Mouse (Mus musculus) spleen, adult 12 weeks (tissue): ENCODE measurements around the gene Ly6g6f.

Source experiments
- DNase-seq: peaks from one replicate; pipeline ENCODE4 v3.0.0; 2022; ENCODE audit warnings: low spot score

Ly6g6f gene

GRCm38 (mm10) chr17:35105740-35106389 is 20.5 kb upstream of the Ly6g6f start:
- DNase-seq: no peak

DNA sequence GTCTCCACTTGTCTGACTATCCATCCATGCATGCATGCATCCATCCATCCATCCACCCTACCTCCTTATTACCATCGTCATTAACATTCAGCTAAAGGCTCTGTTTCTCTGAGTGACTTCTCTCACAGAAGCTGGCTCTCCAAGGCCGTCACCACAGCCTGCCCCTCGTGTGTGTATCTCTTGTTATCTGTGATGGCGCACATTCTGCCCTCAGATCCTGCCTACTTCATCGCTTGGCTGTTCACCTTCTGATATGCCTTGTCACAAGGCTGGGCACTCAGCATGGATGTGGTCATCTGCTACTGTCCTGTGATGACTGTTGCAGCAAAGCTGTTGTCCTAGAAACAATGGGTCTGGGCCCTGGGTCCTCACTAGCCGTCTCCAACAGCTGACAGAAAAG is 19.3 kb upstream of the Ly6g6f start:
- peak; percentile 42 for DNase-seq

GRCm38 (mm10) chr17:35104079-35104478 is 18.7 kb upstream of the Ly6g6f start:
- no peak for DNase-seq

- no peak for DNase-seq
Observed at GRCm38 (mm10) chr17:35103221-35103690, 17.8 kb upstream of the Ly6g6f start.

DNA sequence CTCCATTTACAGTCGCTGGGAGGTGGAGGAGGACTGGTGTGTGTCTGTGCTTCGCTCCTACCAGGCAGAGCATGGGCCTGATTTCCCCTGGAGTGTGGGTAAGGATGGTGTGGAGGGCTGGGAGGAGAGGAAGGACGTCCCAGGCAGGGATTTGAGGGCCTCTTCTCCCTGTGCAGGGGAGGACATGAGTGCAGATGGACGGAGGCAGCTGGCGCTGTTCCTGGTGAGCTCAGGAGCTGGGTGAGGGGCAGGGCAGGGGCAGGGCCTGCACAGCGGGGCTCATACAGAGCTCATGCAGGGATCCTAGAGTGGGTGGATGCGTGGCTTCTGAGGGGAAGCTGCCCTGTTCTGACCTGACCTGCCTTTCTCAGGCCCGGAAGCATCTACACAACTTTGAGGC is 16.9 kb upstream of the Ly6g6f start:
- no peak for DNase-seq

DNA sequence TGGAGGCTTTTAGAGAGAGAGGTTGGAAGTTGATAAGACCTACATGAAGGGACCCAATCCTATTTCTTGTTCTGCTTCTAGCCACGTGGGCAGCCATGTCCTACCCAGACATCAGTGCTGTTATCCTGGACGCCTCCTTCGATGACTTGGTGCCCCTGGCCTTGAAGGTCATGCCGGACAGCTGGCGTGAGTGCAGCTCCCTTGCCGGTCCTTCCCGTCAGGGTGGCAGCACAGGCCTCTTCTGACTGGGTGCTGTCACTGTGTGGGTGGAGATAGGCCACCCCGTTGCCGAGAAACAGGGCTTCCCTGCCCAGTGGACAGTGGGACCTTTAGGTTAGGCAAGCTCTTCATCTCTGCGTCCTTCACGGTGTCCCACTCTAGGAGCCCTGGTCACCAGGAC is 15.8 kb upstream of the Ly6g6f start:
- DNase-seq: no peak

GRCm38 (mm10) chr17:35100196-35100765 is 14.9 kb upstream of the Ly6g6f start:
- no peak for DNase-seq

- DNase-seq: no peak
Observed at GRCm38 (mm10) chr17:35097164-35097655, 11.8 kb upstream of the Ly6g6f start.

DNA sequence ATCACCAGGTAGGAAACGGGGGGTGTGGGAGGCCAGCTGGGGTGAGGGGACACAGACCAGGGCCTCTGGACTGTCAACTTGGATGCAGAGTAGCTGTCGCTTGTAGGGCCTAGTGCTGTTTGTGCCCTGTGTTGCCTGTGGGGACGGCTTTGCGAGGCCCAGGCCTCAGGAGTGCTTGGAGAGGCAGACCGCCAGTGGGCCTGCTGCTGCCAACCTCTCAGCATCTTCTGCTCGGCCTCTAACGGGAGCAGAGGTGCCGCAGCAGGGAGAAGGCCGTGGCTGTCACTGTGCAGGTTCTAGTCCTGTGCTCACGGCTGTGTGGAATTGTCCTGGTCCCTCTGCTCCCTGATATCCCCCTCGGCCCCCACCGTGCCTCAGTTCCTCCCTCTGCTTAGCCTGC is 11.2 kb upstream of the Ly6g6f start:
- DNase-seq: no peak

- DNase-seq: no peak
Observed at GRCm38 (mm10) chr17:35094475-35095365, 9.3 kb upstream of the Ly6g6f start.

GRCm38 (mm10) chr17:35092403-35093198 is 7.2 kb upstream of the Ly6g6f start:
- no peak for DNase-seq

DNA sequence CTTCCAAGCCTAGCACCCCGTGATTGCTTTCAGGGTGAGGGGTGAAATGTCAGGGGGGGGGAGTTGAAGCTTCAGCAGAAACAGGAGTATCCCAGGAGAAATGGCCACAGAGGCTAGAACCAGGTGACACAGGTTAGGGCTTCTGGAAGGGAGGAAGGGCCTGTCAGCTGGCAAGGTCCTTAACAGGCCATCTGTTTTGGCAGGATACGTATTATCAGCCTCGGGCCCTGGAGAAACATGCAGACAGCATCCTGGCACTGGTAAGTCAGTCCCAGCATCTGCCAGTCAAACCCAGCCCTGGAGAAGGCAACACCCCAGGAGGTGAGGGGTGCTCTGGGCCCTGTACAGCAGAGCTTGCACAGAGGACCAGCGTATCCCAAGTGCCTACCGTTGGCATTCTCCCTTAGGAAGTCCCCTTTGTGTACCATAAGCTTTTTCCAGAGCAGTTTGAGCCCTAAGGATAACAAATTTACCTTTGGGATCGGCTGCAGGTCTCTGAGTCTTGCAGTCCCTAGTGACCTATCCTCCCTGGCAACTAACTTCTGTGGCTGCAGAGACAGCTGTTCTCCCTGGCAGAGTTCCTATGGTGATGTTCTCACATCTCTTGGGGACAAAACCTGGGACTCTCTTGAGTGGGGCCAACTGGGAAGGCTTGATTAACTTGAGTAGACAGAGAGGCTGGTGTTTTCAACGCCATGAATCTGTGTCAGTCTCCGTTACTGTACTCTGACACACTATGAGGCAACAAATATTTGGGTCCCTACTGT is 4.9 kb upstream of the Ly6g6f start:
- DNase-seq: peak; percentile 61

DNA sequence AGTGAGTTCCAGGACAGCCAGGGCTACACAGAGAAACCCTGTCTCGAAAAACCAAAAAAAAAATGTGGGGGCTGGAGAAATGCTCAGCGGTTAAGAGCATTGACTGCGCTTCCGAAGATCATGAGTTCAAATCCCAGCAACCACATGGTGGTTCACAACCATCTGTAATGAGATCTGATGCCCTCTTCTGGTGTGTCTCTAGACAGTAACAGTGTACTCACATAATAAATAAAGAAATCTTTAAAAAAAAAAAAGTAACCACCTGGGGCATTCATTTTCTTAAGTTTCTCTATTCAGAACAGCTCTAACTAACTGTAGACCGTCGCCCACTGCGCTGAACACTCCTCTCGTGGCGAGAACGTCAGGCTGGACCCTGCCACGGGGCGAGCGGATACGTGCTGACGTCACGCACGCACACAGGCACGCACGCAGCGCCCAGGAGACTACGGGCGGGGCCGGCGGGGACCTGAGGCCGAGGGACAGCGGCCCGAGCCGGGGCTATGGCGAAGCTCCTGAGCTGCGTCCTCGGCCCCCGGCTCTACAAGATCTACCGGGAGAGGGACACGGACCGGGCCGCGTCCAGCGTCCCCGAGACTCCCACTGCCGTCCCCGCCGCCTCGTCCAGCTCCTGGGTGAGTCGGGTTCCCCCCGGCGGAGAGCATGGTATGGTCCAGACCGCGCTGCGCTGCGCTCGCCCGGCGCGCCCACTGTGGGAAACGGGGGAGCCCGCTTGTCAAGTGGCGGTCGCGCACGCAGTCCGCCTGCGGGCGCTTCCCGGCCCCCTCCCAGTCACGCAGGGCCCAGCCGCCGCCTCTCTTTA is 3.6 kb upstream of the Ly6g6f start, which contains the start of gene Abhd16a:
Gene Abhd16a, plus strand, starts transcription at position 439 of the 820 bp plus-strand sequence.
- peak; percentile 93 for DNase-seq

DNA sequence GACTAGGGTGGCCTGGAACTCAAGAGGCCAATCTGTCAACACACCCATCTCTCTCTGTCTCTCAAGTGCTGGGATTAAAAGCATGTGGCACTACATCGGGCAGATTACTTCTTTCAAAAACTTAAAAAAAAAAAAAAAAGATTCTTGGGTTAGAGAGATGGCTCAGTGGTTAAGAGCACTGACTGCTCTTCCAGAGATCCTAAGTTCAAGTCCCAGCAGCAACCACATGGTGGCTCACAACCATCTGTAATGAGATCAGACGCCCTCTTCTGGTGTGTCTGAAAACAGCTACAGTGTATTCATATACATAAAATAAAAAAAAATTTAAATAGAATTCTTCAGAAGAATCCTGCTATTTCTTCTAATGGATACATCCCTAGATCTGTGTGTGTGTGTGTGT is 2.7 kb upstream of the Ly6g6f start:
- no peak for DNase-seq

GRCm38 (mm10) chr17:35083929-35084497 is 1.4 kb downstream of the Ly6g6f start:
- DNase-seq: no peak

GRCm38 (mm10) chr17:35082841-35083576 is 2.4 kb downstream of the Ly6g6f start:
- no peak for DNase-seq

DNA sequence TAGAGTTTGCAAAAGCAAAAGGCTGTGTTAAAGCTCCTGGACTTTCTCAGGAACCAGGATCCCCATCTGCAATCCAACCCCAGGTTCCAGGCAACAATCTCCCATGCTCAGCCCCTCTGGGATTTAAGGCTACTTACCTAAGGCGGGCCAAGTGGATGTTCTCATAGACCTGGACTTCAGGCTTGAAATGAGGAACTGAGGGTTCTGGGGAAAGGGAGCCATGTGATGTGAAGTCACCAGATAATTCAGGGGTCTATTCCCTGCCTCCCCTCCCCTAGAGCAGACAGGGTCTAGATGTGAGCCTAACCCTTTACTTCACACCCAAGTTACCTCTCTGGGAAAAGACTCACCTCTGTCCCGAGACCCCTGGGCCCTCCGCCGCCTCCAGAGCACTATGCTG is 4.7 kb downstream of the Ly6g6f start:
- DNase-seq: no peak

- DNase-seq: no peak
Observed at GRCm38 (mm10) chr17:35080248-35080647, 5.2 kb downstream of the Ly6g6f start.

DNA sequence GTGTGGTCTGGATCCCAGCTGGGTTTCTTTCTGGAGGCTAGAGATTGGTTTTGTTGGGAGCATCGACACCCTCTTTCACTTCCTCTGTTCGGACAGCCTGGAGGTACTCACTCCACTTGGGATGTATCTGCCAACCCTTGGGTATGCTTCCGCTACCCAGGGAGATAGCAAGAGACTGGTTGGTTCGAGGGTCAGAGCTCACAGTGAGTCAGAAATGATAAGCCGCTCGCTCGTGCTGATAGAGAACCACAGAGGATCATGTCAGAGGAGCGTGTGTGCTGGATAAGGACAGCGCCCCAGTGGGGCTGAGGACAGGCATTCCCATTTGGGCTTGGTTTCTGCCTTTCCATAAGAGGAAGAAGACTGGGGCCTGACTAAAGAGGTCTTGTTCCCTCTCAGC is 5.6 kb downstream of the Ly6g6f start:
- peak; percentile 50 for DNase-seq
